Mouse (Mus musculus): ENCODE data around the gene Slco2a1.
"Not testable (repeated sequence)": the region's sequence is repeated elsewhere in the genome, so short reads cannot be mapped to it uniquely, and the experiment has no call there.

Slco2a1 gene

DNA sequence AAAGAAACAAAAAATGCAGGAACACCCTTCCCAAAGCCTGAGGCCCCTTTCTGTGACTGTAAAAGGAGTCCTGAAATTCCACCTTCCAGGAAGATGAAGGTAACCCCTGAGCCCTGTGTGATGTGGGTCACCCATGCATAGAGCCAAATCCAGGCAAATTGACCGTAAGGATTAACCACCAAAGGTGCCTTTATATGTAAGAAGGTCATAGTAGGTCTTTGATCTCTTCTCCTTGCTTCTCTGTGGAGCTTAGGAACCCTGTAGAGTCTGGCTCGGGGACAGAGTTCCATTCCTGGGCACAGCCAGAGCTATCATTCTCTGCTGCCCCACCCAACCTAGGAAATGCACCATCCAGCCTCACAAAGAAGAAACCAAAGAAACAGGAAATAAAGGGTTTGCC lies 100.1 kb downstream of the Slco2a1 start:
- no peak for DNase-seq

DNA sequence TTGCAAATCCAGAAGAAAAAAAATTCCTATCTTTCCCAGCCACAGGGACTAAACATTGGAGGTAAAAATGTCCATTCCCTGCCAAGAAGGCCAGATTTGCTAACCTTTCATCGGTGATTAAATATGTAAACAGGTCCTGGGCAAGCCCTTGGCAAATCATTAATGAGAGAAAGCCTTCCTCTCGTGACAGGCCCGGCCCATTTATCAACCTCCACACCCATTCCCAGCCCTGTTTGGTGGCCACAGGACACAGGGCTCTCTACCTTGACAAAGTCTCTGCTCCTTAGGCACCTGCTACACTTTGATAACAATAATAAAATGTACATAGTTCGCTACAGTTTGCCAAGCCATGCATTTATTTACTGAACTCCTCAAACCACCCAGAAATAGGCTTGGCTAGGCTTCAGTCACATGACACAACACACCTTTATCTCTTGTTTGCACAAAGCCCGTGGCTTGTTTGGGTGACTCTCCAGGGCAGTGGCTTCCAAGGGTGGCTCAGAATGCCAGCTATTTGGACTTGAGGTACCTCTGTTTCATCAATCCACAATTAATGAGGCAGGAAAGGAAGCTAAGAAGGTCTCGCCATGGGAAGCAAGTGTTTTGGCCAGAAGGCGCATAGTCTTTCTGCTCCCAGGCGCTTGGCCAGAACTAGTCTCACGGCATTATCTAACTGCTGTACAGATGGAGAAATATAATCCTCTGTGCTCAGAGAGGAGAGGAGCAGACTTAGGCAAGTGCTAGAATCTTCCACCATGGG lies 101.8 kb downstream of the Slco2a1 start:
- DNase-seq, result no peak

DNA sequence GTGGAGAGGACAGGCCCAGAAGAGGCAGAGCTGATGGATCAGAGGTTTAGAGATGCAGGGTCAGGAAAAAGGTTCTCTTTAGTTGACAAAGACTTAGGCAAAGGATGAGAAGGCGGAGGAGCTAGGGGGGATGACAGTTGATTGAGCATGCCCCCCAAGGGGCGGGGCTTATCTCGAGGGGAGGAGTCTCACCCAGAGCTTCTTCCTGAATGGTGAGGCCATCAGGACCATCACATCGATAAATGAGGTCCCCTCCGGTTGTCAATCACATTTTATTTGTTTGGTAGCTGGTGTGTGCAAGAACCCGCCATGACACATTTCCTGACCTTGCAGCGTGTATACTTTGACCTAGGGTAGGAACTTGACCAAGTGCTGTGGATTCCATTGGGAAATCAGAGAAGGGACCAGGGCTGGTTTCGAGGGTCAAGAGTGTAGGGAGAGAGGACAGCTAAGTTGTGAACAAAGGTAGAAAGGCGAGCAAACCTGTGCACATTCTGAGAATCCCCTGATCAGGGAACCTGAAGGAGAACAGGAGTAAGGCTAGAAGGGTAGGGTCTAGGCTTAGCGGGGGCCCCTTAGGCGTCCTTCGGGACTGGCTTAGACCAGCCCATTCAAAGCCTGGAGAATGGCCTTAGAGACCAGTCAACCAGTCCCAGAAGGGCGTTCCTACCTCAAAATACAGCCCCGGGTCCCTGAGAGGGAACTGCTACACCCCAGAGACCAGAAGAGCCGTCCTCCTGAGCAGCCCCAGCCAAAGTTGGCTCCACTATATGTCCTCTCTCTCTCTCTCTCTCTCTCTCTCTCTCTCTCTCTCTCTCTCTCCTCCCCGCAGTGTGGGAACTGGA lies 102.7 kb downstream of the Slco2a1 start:
- DNase-seq, result no peak

DNA sequence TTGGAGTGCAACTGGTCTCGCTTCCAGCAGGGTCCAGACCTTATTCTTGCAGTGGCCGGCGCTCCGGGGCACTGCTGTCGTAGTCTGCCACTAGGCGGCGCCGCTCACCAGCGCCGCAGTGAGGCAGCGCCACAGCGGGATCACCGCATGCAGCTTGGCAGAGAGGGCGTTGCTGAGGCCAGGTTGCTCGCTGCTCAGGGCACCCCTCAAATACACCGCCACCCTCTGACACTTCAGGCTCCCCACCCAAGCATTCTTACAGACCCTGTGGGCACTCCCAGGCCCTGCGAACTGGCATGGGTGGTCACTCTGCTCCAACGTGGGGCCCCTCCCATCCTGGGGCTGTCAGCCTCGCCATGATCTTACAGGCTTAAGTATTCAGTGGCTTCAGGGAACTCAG lies 103.7 kb downstream of the Slco2a1 start:
- DNase-seq, result peak; percentile 74

DNA sequence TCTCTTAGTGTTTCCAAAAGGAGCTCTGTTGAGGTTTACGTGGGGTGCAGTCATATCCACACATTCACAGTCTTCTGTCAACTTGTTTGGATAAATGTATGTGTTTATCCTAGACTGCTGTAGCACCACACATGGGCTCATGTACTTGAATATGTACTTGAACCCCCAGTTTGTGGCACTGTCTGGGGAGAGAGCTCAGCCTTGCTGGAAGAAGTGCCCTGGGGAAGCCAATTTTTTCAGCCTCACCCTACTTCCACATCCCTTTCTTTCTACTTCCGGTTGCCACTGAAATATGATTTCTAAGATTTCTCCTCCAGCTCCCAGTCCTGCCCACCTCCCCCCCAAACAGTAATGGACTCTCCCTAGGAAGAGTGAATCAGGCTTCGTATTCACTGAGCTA lies 105.2 kb downstream of the Slco2a1 start:
- no peak for DNase-seq

DNA sequence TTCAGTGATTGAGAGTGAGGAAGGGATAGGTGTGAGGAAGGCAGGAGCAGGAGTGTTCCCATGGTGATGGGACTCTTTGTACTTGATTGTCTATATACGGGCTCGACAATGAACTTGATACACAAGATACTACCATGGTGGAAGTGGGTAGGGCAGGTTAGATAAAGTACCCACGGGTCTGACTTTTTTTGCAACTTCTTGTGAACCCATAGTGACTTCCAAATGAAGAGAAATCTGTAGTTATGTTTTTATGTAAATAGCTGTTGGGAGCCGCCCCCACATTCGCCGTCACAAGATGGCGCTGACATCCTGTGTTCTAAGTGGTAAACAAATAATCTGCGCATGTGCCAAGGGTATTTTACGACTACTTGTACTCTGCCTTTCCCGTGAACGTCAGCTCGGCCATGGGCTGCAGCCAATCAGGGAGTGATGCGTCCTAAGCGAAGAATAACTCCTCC lies 119.9 kb downstream of the Slco2a1 start:
- DNase-seq, result not testable (repeated sequence)

DNA sequence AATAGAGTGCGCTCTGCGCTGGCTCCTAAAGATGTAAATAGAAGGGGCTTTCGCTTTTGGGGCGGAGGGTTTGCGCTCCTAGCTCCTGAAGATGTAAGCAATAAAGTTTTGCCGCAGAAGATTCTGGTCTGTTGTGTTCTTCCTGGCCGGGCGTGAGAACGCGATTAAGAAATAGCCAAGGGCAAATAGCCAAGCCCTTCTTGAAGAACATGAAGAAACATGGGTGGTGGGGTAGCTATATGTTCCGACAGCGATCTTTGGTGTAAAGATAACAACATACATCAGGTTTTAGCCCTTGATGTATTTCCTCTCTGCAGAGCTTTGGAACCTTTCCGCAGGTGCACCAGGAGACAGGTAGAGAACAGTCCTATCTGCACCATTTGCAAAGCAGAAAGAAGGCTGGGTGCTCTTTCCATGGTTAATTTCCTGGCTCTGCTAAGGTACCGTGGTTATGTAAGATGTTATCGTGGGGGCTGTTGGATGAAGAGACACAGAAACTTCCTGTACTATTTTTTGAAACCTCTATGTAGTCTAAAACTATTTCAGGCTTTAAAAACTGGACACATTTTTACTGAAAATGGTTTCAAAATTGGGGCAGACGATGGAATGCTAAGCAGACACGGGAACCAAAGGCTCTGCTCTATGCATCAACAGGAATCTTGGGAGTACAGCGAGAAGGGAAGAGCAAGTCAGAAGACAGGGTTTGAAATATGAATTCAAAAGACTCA lies 120.6 kb downstream of the Slco2a1 start:
- peak; percentile 72 for DNase-seq

DNA sequence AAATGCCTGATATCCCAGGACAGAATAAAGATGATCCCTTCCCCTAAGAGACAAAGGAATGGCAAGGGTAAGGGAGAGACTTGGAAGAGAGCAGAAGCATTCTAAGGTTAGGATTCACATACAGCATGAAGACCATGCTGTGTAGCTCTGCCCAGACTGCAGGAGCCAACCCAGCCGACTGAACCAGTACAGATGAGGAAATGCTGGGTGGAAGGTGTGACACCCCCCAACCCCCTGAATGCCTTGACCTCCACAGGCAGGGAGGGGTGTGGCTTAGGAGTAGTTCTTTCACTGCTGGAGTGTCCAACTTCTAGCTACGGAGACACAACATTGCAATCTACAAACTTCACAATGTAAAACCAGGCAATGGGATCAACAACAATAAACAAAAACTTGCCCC lies 121.4 kb downstream of the Slco2a1 start:
- DNase-seq, result no peak

DNA sequence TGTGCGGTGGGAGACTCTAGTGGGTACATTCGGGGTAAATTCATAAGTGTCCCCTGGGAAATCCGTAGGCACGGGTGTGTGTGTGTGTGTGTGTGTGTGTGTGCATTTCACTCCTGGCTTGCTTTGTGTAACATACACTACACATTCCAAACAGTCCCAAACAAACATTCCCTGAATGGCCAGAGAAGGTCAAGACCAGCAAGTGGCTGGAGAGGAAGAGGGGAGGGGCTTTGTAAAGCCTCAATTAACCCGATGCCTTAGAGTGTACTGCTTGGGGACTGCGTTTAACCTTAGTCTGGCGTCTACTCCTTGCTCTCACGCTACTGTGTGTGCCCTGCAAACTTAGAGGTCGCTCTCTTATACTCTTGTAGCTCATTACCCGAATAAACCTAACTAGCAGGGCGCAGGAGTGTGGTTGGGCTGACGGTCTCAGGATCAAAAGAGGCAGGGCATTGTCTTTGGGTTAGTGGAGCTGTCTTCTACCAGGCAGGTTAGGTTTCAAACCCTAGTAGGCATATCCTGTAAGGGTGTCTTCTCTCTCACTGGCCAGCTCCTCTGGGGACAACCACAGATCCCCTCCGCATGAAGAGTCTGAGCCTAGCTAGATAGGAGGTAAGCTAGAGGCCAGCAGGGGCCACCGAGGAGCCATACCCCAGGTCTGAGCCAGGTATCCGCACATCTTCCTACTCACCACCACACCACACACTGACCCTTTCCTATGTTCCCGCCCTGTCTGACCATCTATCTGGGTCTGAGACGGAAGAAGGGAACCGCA lies 122.4 kb downstream of the Slco2a1 start:
- DNase-seq, result no peak

DNA sequence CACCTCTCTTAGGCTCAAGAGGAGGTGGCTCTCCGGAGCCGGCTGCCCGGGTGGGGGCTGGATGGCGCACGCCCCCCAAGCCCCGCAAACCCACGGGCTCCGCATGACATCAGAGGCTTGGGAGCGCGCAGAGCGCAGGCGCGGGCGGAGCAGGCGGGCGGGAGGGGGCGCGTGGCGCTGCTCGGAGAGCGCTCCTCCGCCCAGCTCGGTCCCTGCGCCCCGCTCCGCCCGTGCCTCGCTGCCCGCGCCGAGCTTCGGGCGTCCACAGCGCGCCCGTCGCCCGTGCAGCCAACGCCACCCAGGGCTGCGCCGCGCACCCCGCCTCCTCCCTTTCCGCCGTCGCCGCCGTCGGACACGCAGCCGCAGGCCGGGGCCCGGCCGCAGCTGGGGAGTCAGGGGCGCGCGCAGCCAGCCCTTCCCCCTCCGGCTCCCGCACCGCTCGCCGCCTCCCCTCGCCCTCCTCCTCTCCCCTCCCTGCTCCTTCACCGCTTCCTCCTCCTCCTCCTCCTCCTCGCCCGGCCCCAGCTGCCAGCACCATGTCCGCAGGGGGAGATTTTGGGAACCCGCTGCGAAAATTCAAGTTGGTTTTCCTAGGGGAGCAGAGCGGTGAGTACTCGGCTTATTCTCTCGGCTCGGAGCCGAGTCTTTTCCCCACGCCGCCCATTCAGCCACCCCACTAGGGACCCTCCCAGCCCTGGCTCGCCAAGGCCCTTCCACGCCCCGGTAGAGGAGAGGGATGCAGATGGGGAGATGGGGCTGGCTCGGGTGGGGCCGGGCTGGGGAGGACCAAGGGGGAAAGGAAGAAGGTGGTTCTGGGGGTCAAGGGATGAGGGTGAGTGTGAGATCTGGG lies 123.3 kb downstream of the Slco2a1 start, which contains the start of gene Rab6b:
TSS of gene Rab6b (plus strand) at position 167 of the 850 bp plus-strand sequence.
- peak; percentile 86 for DNase-seq

DNA sequence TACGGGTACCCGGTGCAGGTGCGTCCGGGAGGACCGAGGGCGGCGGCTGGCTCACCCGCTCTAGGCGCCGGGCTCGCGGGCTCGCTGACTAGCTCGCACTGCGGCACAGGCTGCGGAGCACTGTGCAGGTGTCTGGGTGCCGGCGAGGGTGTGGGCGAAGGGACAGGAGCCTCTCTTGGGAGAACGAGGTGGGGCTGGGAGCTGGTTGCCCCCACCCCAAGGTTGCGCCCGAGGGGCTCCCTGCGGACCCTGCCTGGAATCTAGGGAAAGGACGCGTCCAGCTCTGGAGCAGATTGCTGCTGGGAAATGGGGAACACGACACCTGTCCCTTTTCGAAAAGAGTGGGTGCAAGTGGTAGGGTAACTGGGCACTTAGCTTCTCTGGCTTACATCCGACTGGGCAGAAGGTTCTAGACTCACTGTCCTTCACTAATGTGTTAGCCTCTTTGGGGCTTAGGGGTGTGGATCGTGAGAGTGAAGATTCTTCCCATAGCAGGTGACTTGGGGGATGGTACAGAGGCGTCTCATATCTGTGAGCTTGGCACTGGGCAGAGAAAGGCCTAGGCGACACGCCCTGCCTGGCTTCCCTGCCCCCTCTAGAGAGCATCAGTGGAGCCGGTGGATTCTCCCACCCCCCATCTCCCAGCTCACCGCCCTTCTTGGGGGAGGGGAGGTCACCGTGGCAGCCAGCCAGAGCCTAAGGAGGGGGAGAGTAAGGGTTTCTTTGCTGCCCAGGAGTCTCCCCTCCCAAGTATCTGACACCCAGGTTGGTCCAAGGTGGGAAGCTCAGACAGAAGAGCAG lies 124.2 kb downstream of the Slco2a1 start:
- DNase-seq, result peak; percentile 44

DNA sequence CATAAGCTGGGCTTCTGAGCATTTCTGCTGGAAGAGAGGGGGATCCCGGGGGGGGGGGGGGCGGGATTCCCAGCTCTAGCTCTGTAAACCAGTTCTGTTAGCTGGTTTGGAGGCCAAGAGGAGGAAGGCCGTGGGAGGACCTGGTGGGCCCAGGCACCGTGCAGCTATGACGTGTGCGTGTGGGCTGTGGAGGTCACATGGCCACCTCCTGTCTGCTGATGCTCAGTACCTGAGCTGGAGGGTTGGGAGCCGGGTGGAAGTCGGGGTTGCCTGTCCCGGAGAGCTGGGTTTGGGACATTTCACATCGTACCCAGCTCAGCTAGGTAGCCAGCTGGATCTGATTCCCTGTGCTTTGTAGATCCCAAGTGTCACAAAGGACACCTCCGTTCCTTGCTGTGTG lies 124.8 kb downstream of the Slco2a1 start:
- peak; percentile 86 for DNase-seq

DNA sequence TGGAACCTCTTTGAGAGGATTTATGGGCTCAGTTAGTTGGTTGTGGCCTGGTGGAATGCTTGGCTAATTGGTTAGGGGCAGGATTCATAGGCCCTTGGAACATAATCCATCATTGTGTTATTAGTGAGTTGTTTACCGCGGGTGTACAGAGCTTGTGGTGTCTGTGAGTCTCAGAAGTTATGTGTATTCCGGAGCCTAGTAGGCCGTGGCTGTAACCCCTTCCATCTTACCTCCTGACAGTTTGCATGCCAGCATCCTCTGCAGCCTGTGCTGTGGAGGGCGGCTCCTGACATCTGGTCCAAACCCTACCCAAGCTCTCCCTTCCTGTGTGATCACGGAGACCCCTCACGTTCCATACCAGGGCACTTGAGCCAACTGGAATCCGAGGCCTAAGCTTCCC lies 125.8 kb downstream of the Slco2a1 start:
- no peak for DNase-seq

DNA sequence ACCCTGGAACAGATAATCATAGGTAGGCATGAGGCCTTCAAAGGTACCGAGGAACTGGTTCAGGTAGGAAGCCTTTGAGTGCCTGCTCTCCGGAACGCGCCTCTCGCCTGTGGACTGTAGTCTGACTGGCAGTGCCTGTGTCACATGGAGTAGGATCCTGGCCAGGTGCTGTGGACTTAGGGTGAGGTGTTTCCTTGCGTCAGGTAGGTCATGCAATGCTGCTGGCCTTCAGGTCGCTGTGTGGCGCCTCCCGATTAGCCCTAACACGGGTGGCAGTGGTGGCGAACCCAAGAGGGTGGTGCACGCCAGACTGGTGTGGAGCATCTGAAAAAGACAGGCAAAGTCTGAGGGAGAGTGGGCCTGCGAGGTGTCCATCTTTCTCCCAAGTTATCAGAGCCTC lies 126.4 kb downstream of the Slco2a1 start:
- DNase-seq, result no peak

DNA sequence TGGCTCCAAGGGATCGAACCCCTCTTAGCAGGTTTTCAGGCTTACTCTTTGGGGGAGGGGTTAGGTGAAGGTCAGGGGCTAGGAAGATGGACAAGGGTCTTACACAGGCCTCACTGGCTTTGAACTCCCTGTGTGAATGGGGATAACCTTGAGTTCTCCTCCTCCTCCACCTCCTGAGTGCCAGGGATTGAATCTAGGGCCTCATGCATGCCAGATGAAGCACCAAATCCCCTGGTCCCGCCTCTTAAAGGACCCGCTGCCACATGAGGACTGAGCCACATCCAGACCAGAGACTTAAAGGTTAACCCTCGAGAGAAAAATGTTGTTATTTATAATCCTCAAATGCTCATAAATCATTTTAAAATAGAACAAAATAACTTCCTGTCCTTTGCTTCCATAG lies 128.4 kb downstream of the Slco2a1 start:
- no peak for DNase-seq

DNA sequence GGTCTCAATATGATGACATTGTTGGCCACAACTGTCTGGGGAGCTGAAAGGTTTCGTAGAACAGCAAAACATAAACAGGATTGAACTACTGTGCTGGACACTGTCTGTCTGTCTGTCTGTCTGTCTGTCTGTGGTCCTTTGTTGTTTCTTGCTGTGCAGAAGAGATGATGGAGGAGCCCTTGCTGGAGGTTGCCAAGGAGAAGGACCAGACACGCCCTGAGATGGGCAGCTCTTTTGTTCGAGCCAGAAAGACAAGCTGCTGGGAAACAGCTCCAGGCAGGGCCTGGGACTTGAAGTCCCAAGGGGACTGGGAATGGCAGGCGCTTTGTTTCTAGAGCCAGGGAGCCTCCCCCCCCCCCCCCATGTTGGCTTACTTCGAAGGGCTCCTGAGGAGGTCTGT lies 129.0 kb downstream of the Slco2a1 start:
- no peak for DNase-seq

DNA sequence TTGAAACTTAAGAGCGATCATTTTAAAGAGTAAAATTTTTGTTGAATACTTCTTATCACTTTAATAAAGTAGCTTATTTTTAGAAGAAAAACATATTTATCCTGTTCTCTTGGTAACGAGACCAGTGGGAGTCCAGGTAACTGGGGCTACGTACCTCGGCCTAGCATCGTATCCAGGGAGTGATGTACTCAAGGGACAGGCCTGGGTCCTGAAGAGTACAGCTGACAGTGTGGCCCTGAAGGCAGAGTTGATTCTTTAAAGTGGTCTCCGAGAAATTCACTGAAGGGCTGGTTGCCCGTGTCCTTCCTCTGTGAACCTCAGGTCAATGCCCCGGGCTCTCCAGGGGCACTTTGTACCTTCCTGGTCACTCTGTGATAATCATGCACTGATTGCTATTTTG lies 129.4 kb downstream of the Slco2a1 start:
- no peak for DNase-seq

DNA sequence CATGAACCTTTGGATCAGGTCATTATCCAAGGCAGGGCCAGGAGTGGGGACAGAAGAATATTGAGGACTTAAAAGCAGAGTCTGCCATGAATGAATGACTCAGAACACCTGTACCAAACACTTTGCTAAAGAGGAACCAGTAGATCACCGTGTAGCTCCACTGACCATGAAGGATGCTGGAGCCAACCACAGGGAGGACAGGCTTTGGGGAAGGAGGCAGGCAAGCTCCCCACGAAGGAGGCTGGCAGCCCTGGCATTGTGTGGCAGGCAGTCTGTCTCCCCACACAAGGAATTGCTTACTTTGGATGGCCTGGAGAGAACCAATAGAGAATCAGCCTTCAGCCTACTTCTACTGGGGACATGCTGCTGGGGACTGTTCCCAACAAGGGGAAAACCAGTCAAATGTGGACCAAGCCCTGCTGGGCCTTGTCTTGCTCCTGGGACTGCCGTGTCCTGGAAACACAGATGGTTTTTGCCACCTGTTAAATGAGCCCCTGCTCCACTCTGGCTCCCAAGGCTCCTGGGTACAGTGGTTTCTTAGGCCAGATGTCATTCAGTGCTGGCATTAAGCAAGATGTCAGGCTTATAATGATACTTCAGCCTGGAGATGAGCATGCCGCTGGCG lies 130.3 kb downstream of the Slco2a1 start:
- DNase-seq, result no peak

DNA sequence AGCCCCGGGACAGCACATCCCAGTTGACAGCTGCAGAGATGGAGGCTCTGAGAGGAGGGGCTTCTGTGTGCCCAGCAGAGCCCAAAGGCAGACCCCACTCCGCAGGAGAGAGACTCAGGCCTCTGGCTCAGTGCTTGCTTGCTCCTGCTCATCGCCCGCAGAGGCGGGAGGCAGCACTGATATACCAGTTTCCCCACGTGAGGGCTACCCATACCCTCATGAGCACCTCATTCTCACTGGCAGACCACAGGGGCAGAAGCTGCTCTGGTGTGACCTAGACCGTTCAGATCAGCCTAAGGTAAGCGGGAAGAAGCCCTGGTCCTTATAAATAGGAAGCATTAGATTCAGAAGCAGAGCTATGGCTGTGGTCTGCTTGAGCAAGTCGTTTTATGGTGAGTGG lies 131.3 kb downstream of the Slco2a1 start:
- DNase-seq, result no peak

DNA sequence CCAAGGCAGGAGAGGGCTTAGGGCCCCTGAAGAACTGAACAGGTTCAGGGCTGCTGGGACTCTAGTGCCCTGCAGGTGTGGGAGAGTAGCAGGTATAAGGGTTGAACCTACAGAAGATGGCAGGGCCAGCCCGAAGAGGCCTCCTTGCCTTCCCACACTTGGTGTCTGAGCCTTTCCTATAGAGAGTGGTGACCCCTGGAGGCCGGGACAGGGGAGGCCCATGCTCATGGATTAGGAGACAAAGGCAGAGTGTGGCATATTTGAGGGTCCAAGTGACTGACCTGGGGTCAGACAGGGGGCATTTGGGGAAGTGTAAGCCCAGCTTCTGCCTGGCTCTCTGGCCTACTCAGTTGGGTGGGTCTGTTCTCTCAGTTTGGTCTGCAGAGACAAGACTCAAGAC lies 131.7 kb downstream of the Slco2a1 start:
- DNase-seq, result no peak
